Mouse (Mus musculus) layer of hippocampus, adult 9-10 months (tissue): Measurements from ENCODE around the gene Tnrc6b.

Source experiments
- DNase-seq: peaks from one replicate; pipeline ENCODE4 v3.0.0; 2022; ENCODE audit warnings: low spot score

The Tnrc6b gene

DNA sequence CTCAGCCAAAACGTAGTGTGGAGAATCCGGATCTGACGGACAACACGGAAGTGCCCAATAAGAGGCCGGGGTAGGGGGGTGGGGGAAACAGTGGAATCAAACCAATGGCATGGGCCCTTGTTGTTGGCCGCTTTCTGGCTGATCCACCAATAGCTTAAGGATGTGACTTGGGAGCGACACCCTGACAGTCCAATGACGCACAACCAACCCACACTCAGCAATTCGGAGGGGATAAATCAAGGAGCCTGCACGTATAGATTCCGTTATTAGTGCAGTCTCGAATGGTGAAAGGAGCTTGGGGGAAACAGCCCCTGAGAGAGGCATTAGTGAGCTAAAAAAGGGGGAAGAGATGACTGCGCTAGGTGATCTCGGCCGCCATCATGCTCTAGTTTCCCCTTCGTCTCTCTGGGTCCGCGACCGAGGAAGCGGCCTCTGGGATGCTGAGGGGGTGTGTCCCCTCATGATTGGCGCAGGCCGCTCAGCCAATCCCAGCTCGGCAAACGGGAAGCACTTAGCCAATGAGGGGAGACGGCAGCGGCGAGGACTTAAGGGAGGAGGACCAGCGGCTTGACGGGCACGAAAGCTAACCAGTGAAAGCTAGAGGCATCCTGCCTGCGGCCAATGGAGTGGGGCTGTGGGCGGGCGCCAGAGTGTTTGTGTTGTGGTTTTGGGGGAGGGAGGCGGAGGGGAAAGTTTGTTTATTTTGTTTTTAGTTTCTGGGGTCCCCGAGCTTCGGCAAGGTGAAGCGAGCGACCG, at the start of gene Tnrc6b:
Tnrc6b (plus strand) TSS at position 706 of the 756 bp plus-strand sequence.
- DNase-seq, result peak; percentile 95

DNA sequence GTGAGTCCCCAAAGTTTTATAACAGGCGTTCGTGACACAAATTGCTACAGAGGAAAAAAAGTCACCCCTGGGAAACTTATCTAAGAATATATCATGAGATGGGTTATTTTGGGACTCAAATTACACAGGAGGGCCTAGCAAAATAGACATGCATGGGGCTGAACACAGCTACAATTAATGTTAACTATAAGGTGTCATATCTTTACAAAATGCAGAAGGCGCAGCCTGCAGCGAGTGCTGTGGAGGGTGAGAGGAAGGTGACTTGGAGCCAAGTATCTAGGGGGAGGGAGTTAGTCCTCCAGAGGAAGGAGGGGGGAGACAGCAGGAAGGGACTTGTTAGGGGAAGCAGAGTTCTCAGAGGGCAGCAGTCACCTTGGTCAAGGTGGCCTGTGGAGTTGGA, 46.7 kb upstream of the Tnrc6b start:
- DNase-seq, result no peak

DNA sequence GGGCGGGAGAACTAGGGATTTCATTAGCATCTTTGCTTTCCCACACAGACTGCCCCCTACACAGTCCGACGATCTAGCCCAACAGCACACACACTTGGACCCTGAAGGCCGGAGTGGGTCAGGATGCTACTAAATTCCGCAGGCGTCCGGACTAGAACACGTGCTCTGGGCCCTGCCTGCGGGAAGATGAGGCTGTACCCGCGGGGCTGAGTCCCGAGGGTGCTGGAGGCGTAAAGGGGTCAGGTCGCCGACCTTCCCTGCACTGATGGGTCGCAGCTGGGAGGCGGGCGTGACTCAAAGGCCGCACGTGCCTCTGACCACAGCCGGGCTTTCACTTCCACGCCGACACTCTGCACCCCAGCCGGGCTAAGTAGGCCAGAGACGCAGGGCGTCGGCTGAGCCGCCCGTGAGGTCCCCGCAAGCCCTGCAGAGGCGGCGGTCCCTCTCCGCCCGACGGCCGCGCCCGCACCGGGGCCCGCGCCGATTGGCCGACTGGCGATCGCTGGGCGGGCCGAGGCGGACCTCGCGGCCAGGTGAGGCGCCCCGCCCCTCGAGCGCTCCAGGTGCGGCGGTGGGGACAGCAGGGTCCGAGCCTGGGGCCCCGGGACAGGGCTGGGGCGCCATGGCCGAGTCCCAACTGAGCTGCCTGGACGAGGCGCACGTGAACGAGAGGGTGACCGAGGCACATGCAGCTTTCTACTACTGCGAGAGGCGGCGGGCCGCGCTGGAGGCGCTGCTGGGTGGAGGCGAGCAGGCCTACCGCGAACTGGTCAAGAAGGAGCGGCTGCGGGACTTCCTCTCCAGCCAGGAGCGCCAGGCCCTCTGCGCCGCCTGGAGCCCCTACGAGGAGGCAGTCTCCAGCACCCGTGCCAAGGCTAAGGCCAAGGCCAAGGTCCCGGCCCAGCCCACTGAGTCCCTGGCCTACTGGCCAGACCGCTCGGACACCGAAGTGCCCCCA, 39.5 kb upstream of the Tnrc6b start, which contains the start of gene Fam83f:
Fam83f (plus strand) TSS at position 553 of the 958 bp plus-strand sequence.
- DNase-seq, result no peak

DNA sequence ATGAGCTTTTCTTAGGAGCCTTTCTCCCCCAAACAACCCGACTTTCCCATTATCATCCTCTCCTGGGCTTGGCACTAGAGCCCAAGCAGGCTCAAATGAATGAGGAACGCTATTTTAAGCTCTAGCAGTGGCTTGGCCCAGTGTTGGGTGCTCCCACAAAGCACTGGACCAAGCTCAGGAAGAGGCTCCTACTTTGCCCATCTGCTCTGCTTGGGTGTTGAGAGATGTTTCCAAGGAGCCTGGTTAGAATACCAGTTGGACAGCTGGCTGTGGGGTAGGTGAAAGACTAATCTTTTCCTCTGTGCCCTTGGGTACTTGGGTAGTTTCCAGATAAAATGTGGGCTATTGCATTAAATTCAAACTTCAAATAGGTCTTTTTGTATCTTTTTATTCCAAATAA, 38.3 kb upstream of the Tnrc6b start:
- no peak for DNase-seq

DNA sequence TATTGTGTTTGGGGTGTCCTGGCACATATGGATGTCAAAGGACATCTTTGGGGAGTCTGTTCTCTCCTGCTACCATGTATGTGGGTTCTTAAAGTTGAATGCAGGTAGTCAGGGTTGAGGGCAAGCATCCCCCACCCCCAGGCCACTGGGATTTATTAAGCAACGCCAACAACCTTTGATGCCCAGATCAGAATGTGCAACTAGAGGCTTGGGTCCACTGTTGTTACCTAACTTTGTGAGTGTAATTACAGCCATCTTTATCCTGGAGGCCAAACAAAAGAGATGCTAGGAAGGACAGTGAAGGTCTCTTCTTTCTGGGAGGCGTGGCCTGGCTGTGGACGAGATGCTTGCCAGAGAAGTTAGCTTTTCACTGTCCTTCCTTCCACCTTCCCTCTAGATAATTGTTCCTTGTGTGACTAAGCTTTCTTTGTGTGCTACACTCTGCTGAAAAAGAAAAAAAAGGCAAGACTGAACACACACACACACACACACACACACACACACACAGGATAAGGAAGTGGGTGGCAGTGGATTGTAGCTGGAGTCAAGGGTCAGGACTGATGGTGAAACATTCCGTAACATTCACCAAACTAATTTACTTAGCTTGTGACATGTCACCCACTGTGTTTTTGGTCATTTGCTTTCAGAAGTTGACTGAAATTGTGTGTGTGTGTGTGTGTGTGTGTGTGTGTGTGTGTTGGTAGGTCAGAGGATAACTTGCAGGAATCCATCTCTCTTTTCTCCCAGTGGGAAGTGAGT, 37.6 kb upstream of the Tnrc6b start:
- DNase-seq, result no peak

DNA sequence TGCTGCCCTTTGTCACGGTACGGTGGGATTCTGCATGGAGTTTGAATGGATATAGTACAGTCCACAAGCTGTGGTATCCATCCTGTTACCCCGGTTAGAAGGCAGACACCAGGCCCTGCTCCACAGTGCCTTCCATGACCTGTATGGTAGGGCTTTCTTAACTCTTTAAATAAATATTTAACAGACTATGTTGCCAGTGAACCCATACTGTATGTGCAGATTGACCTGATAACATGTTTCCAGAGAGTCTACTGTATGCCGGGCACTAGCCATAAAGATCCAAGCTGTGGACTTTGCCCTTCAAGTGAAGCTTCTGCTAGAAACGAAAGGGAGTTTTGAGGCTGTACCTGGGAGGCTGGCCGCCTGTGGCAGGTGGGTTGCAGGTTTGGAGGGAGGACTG, 36.4 kb upstream of the Tnrc6b start:
- DNase-seq, result no peak

DNA sequence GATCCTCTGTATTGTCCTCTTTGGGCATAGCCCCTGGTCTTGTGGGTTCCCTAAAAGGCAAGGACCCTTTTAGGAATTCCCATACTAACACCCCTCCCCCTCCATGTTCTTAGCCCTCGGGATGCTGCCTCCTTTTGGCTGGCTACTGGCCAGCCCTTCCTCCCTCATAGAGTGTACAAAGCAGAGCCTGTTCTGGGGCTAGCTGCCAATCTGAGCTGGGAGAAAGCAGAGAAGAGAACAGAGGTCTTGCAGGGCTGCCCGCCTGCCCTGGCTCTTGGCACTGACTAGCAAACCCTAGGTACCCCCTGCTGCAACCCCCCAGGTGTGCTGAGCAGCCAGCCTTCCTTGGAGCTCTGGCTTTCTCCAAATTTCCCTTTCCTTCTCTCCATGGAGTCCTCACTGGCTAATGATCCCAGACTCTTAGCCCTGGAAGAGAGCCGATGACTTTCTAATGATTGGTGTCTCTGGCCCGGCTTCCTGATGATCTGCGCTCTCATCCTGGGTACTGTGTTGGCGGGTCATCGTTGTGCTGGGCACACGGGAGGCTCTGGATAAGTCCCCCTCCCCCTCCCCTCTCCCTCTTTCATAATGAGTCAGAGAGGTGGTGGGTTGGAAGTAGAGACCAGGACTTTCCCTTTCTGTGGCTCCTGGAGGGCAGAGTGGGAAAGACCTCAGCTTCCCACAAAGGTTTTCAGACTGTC, 31.4 kb upstream of the Tnrc6b start:
- DNase-seq, result no peak

DNA sequence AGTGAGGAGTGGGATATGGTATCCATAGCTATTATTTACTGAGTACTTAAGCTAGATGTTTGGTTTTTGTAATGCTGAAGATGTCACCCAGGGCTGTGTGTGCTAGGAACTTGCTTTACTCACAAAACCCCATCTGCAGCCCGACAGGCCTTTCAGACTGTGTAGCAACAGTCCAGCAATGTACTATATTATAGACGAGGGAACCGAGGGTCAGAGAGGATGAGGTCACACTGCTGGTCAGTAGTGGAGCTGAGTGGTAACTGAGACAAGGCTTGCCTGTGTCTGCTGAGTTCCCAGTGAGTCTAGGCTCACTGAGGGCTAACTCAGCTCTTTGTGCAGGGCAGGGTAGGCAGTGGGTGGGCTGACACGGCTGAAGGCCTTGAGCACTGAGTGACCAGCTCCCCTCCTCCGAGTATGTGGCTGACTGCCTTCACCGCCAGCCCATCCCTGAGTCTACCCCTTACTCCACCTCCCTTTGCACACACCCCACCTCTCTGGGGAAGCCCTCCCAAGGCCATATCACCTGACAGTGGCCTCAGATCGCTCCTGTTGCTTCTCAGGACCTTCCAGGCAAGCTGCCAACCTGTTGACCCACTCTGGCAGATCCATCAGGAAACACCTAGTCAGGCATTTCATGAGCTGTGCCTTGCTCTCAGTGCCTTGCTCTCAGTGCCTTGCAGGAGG, 30.6 kb upstream of the Tnrc6b start:
- DNase-seq, result no peak

DNA sequence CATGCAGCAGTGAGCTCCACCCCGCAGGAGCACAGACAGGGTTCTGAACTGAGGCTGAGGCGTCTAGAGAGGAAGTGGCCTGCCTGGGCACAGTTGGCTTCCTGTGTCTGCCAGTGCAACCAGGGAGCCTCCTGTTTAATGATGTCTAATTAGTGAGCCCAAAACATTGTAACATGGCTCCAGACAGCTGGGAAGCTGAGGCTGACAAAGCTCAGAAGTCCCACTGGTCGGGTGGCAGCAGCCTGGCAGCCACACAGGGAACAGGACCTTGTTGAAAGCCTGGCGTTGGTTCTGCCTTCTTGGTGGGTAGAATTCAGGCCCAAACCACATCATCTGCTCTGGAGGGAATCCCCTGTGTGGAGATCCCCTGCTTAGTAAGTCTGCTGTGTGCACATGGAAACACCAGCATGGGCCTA, 29.6 kb upstream of the Tnrc6b start:
- DNase-seq, result no peak

DNA sequence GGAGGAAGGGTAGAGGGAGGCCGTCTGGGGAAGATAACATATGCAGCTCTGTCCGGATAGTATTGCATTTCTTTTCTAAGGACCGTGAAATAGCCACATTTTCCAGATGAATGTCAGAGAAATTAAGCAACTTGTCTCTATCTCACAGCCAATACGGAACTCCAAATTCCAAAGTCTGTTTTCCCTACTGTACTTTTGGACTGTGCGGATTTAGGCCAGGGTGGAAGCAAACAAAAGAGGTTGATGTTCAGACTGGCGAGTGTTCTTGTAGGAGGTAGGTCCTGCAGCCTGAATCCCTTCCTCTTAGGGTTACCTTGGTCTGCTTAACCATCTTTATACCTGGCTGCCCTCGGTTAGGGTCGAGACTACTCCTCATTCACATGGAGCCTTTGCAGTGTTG, 28.8 kb upstream of the Tnrc6b start:
- DNase-seq, result no peak

DNA sequence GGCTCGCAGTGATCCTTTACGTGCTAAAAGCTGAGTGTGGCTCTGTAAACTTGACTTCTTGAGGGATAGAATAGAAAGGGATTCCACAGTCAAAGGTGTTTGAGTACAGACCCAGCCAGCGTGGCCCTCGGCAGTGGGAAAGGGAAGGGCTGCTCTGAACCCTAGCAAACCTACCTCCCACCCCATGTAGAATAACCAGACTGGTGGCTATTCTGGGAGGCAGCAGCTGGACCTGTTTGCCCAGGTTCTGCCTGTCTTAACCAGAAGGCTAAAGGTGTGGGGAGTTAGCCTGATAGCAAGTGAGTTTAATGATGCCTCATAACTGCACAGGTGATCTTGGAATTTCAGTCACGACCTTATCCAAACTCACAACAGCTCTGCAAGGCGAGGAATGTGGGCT, 28.0 kb upstream of the Tnrc6b start:
- no peak for DNase-seq

DNA sequence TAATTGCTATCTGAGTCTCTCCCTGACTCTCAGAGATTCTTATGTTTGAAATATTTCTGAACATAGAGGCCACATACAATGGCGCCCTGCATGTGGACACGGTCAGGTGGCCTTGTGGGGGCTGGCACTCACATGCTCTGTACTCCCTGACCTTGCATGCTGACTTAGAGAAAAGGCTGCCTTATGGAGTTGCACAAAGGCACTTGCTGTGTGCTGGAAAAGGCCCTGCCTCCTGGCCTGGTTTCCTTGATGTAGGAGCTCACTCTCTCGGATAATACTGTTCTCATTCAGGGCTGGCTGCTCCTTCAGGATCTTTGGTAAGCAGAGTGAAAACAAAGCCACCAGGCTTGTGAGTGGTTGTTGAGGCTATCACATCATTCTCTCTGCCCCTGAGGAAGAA, 27.1 kb upstream of the Tnrc6b start:
- DNase-seq, result no peak

DNA sequence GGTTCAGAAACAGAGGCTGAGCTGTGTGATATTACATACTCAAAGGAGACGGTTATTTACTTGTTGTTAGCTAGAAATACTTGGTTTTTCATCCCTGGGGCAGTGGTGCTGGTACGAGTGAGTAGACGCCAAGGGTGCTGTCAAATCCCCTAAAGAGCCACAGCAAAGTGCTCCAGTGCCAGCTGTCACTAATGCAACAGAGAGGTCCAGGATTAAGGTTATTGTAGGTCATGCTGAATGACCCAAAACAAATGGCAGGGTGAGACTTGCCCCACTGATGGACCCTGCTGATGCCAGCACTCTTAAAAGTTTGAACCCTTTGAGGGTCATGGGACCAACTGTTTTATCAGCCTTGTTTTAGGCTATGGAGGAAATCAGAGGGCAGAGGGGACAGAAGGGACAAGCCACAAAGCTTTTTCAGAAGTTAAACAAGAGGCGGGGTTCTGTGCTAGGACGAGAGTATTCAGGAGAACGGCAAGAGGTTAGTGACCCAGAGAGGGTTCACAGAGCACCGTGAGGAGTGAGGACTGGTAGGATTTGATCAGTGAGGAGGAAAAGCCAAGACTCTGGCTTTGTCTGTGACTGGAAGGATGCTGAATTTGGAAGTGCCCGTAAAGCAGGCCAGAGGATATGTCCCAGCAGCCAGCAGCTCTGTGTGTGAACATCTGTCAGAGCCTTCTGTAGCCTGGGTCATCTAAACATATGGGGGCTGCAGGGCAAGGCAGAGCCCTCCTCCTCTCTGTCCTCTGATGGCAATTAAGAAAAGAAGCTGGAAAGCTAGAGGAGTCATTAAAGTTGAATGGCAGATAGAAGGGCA, 26.1 kb upstream of the Tnrc6b start:
- DNase-seq, result no peak

DNA sequence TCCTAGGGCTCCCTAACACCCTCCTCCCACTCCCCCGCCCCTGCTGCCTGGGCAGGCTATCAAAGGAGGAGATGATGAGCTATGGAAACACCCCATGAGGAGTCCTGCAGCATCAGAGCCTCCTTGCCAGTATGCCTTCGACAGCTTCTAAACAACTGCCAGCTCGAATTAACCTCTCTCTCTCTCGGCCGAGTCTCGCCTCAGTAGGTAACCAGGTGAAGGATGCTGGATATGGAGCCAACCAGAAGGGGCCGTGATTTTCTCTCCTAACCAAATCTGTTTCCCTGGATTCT, 25.6 kb upstream of the Tnrc6b start:
- DNase-seq, result no peak

DNA sequence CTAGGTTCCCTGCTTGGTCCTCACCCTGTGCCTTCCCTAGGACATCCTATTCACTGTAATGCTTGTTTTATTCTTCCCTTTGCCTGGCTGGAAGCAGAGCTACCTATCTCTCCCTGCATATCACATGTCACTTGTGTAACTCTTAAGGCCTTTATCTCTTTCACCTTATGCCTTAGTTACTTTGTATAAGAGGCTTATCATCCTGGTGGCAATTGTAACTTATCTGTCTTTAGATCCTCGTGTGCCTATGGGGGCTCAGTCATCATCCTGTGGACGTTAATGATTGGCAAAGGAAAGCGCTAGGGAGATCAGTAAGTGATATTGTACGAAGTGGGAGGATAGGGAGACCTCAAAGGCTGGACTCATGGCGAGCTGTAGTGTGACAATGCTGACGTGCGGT, 22.6 kb upstream of the Tnrc6b start:
- no peak for DNase-seq

DNA sequence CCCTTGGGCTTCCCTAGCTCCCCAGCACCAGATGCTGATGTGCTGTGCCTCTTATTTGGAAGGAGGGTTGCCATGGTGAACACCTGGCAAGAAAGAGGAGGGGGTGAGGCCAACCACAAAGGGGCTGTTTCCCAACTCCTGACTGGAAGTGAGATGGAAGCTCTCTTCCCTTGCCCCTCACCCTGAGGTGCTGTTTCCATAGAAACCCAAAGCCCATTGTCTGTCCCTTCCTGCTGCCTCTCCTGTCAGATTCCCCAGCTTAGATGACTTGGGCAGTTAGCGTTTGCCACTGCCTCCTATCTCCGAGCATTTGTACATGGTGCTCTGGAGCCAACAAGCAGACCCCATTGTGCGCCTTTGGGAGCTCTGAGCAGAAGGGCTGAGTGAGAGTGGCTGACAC, 17.6 kb upstream of the Tnrc6b start:
- no peak for DNase-seq

DNA sequence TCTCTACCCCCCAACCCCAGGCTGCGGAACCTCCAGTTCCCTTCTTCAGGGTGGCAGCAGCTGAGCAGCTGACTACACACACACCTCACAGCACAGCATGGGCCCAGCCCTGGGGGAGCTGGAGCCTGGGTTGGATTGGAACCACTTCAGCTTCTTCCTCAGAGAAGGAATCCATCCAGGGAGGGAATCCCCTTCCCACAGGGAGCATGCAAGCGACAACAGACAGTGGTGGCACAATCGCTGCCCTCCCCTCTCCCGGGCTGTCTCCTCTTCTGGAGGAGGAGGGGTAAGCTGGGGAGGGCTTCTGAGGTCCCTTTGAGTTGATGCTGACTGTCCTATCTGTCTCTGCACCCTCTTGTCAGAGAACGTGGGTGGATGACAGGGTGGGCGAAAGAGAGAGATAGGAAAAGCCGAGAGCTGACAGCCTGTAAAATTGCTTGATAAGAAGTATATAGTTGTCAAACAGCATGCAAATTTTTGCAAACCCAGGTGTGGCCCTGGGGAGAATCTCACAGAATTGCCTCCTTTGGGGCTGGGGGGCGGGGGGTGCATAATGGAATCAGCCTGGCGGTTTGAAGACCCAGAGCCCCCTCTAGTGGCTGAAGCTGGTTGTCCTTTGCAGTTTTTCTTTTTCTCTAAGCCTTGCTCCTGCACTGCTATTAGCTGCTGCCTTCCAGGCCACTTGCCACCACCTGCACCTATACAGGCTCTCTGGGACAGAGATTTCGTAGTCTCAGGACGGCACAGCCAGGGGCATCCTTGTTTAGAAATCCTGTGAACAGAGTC, 16.8 kb upstream of the Tnrc6b start:
- no peak for DNase-seq

DNA sequence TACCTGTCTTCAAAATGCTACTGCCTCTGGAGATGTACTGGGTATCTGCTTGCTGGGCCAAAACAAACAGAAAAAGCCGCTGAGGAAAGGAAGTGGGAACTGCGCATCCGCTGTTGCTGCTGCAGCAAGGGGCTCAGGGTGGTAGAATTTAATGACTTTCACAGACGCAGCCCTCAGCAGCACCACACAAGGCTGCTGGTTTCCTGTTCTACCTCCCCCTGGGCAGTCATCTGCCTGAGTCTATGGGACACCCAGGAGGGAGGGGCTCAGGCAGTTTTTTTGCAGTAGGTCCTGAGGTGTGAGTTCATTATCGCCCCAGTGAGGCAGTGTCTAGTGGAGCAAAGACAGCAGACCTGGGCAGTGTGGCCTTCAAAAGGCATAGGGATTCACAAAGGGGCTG, 13.5 kb upstream of the Tnrc6b start:
- DNase-seq, result no peak

DNA sequence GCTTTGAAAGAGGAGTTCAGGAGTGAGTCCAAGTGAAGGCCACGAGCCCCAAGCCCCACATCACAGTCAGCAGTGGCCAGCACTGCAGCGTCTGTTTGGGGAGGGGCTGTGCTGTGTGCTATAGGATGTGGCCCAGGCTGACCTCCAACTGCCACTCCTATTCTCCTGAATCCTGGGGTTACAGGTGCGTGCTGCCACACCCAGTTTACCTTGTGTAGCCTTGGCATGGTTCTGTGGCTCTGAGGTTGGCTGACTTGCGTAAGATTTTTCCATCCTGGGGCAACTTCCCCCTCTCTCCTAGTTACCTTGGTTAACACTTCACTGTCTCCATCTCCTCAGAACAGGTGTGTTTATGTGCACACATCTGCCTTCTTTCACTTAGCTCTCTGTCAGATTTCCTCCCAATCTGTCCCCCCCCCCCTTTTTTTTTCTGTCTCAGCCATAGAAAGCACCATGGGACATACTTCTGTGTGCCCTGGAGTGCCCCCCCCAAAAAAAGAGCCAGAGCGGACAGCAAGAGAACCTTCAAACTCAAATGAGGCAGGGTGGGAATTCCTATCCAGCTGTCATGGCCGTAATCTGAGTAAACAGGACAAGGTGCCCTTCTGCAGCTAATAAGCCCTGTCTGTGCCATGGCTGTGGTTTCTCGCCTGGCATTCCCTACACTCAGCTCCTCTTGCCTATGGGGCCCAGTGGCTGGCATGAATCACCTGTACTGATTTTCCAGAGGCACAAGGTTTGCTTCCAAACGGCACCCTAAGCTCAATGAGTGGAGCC, 9.4 kb upstream of the Tnrc6b start:
- no peak for DNase-seq
